Mouse (Mus musculus): ENCODE data around the gene Gm904. TPM values are rescaled to one million over a fixed set of nuclear protein-coding genes. Genes with fewer than 3 reads are reported as not detected.

The Gm904 gene
- polyA plus RNA-seq (2017; shearing (Covaris generic)) = not detected

GRCm38 (mm10) chr13:50642928-50643327 is at the start of gene Gm904:
Gene Gm904 (plus strand): TSS chr13:50643228.

Other genes with a start within 250 kb of the Gm904 start
- gene Fbxw17, start 225.4 kb upstream of the Gm904 start, polyA plus RNA-seq (2017; shearing (Covaris generic)) = 28.7 TPM
- not detected for gene Gm47429, start 199.3 kb upstream of the Gm904 start, polyA plus RNA-seq (2017; shearing (Covaris generic))
- not detected for gene Nutm2, start 175.9 kb upstream of the Gm904 start, polyA plus RNA-seq (2017; shearing (Covaris generic))
- gene Gm8765, start 55.1 kb downstream of the Gm904 start, polyA plus RNA-seq (2017; shearing (Covaris generic)) = not detected